In genomic region chr6:35463450-35464395, GRCm38 (mm10) we compare ENCODE assay signal across 23 mouse cellular contexts.
DNase-seq lines count a peak whose midpoint lies in the region; ATAC-seq and TF ChIP-seq lines count a peak whose summit lies in the region.
"Had no signal": no experiment of that assay in that cellular context is flagged by ENCODE, and none has a peak within 500 bp of the region (broad histone marks: within the 10 kb centered on the region; RNA-seq: fewer than 3 reads in every experiment).

No protein-coding gene starts in this region.

- H3K4me3 ChIP-seq in forebrain, postnatal 0 days (ENCODE audit: low read depth, low read length), result no peak overlapping the region
- no peak overlapping the region for H3K4me3 ChIP-seq in forebrain, embryonic 12.5 days (replicated peaks)
- no peak overlapping the region for H3K4me3 ChIP-seq in midbrain, embryonic 13.5 days (replicated peaks)
- H3K4me3 ChIP-seq in midbrain, embryonic 16.5 days (ENCODE audit: low read depth, low read length), result no peak overlapping the region
- H3K4me3 ChIP-seq in embryonic facial prominence, embryonic 10.5 days, result no peak overlapping the region
- H3K4me3 ChIP-seq: embryonic facial prominence, embryonic 15.5 days; heart, embryonic 12.5 days; hindbrain, embryonic 12.5 days; myocyte; neural tube, embryonic 13.5 days had no signal

- H3K9me3 ChIP-seq in forebrain, postnatal 0 days (ENCODE audit: low read length), result no peaks in the 10 kb centered on the region
- no peaks in the 10 kb centered on the region for H3K9me3 ChIP-seq in forebrain, embryonic 12.5 days
- H3K9me3 ChIP-seq in midbrain, embryonic 13.5 days, result no peaks in the 10 kb centered on the region
- H3K9me3 ChIP-seq in midbrain, embryonic 16.5 days (replicated peaks; ENCODE audit: control insufficient read depth, low read length, poor library complexity, severe bottlenecking), result no peaks in the 10 kb centered on the region
- H3K9me3 ChIP-seq in embryonic facial prominence, embryonic 10.5 days, result peaks cover 4% of the 10 kb centered on the region; the same call in 1 of the 2 replicates
- H3K9me3 ChIP-seq: heart, embryonic 12.5 days; neural tube, embryonic 13.5 days had no signal

- H3K9ac ChIP-seq in forebrain, postnatal 0 days, result no peak overlapping the region
- H3K9ac ChIP-seq in forebrain, embryonic 12.5 days, result no peak overlapping the region
- H3K9ac ChIP-seq in midbrain, embryonic 13.5 days (replicated peaks), result no peak overlapping the region
- H3K9ac ChIP-seq in midbrain, embryonic 16.5 days (ENCODE audit: low read depth, low read length), result no peak overlapping the region
- H3K9ac ChIP-seq: embryonic facial prominence, embryonic 15.5 days; heart, embryonic 12.5 days; hindbrain, embryonic 12.5 days; neural tube, embryonic 13.5 days had no signal

- peak; percentile 71 for ATAC-seq in forebrain, postnatal 0 days
- ATAC-seq in forebrain, embryonic 12.5 days (ENCODE audit: low FRiP score), result no peak
- peak; percentile 58 for ATAC-seq in midbrain, embryonic 13.5 days
- no peak for ATAC-seq in midbrain, embryonic 16.5 days

- no peak overlapping the region for H3K4me2 ChIP-seq in forebrain, postnatal 0 days (ENCODE audit: low read depth)
- H3K4me2 ChIP-seq in forebrain, embryonic 12.5 days, result no peak overlapping the region
- no peak overlapping the region for H3K4me2 ChIP-seq in midbrain, embryonic 13.5 days (replicated peaks)
- H3K4me2 ChIP-seq in midbrain, embryonic 16.5 days (ENCODE audit: low read length), result no peak overlapping the region
- H3K4me2 ChIP-seq: embryonic facial prominence, embryonic 15.5 days; heart, embryonic 12.5 days; hindbrain, embryonic 12.5 days; neural tube, embryonic 13.5 days had no signal

- H3K27ac ChIP-seq in forebrain, postnatal 0 days (ENCODE audit: low read depth, low read length), result no peak overlapping the region
- H3K27ac ChIP-seq in forebrain, embryonic 12.5 days, result no peak overlapping the region
- no peak overlapping the region for H3K27ac ChIP-seq in midbrain, embryonic 13.5 days
- no peak overlapping the region for H3K27ac ChIP-seq in midbrain, embryonic 16.5 days (ENCODE audit: low read length)
- H3K27ac ChIP-seq in embryonic facial prominence, embryonic 10.5 days (replicated peaks), result no peak overlapping the region
- H3K27ac ChIP-seq: embryonic facial prominence, embryonic 15.5 days; hindbrain, embryonic 12.5 days; neural tube, embryonic 13.5 days; stomach, postnatal 0 days had no signal

- no peaks in the 10 kb centered on the region for H3K4me1 ChIP-seq in forebrain, postnatal 0 days (ENCODE audit: insufficient read depth)
- H3K4me1 ChIP-seq in forebrain, embryonic 12.5 days, result no peaks in the 10 kb centered on the region
- H3K4me1 ChIP-seq in midbrain, embryonic 13.5 days (replicated peaks), result no peaks in the 10 kb centered on the region; the same call in 1 of the 2 replicates
- H3K4me1 ChIP-seq in midbrain, embryonic 16.5 days (ENCODE audit: control insufficient read depth, insufficient read depth, low read length), result no peaks in the 10 kb centered on the region
- no peaks in the 10 kb centered on the region for H3K4me1 ChIP-seq in embryonic facial prominence, embryonic 10.5 days
- H3K4me1 ChIP-seq: embryonic facial prominence, embryonic 15.5 days; heart, embryonic 12.5 days; hindbrain, embryonic 12.5 days; neural tube, embryonic 13.5 days had no signal

- TF ChIP-seq CTCF in forebrain, postnatal 0 days (IDR thresholded peaks at IDR 0.05; ENCODE audit: low read depth), result no peak

- H3K27me3 ChIP-seq in forebrain, postnatal 0 days (ENCODE audit: insufficient read depth, low read length), result no peaks in the 10 kb centered on the region
- H3K27me3 ChIP-seq in forebrain, embryonic 12.5 days, result no peaks in the 10 kb centered on the region
- 0 out of 2 replicates have a peak, but pooled peaks cover 4% of the 10 kb centered on the region for H3K27me3 ChIP-seq in midbrain, embryonic 13.5 days
- no peaks in the 10 kb centered on the region for H3K27me3 ChIP-seq in midbrain, embryonic 16.5 days (ENCODE audit: control insufficient read depth, insufficient read depth, low read depth, low read length)
- no peaks in the 10 kb centered on the region for H3K27me3 ChIP-seq in embryonic facial prominence, embryonic 10.5 days (replicated peaks; ENCODE audit: low read depth, poor library complexity, severe bottlenecking)
- H3K27me3 ChIP-seq: CH12.LX; embryonic facial prominence, embryonic 15.5 days; heart, embryonic 12.5 days; hindbrain, embryonic 12.5 days; neural tube, embryonic 13.5 days had no signal

- DNase-seq in forebrain, postnatal 0 days, result peak; percentile 25
- peak; percentile 25 for DNase-seq in layer of hippocampus, adult 9-10 months (ENCODE audit: low spot score)
- DNase-seq in retina, postnatal 1 day, result peak; percentile 21
- DNase-seq in urinary bladder, adult 2 months (ENCODE audit: low spot score), result no peak
- no peak for DNase-seq in embryonic facial prominence, embryonic 10.5 days (ENCODE audit: low spot score)
- DNase-seq: adrenal gland, adult 2 months; cerebellum, adult 2 months; gastrocnemius, postnatal 14 days; heart, adult 11 months; heart, postnatal 10 days; kidney, adult 18-20 months; lung, postnatal 4 days had no signal

- H3K36me3 ChIP-seq in forebrain, postnatal 0 days (ENCODE audit: insufficient read depth), result no peaks in the 10 kb centered on the region
- H3K36me3 ChIP-seq in forebrain, embryonic 12.5 days (replicated peaks), result no peaks in the 10 kb centered on the region
- no peaks in the 10 kb centered on the region for H3K36me3 ChIP-seq in midbrain, embryonic 13.5 days
- H3K36me3 ChIP-seq in midbrain, embryonic 16.5 days (ENCODE audit: control insufficient read depth, insufficient read depth, low read length), result no peaks in the 10 kb centered on the region
- no peaks in the 10 kb centered on the region for H3K36me3 ChIP-seq in embryonic facial prominence, embryonic 10.5 days (replicated peaks)
- H3K36me3 ChIP-seq: embryonic facial prominence, embryonic 15.5 days; G1E; heart, embryonic 12.5 days; hindbrain, embryonic 12.5 days; neural tube, embryonic 13.5 days had no signal

- 69% methylated on average over 5 of the region's 5 CpGs for WGBS in forebrain, postnatal 0 days
- WGBS in forebrain, embryonic 12.5 days, result 78% methylated on average over 5 of the region's 5 CpGs
- WGBS in midbrain, embryonic 13.5 days, result 56% methylated on average over 5 of the region's 5 CpGs
- WGBS in midbrain, embryonic 16.5 days, result 64% methylated on average over 5 of the region's 5 CpGs
- 85% methylated on average over 5 of the region's 5 CpGs for WGBS in embryonic facial prominence, embryonic 10.5 days

Comparison
In these comparisons a context has a peak if more than half of its experiments do, and no peak if none do; other contexts are left out.
1. ATAC-seq: peak in forebrain, postnatal 0 days (single experiment) and midbrain, embryonic 13.5 days (single experiment); none in forebrain, embryonic 12.5 days (single experiment) and midbrain, embryonic 16.5 days (single experiment).
2. DNase-seq: peak in forebrain, postnatal 0 days (single experiment), layer of hippocampus, adult 9-10 months (single experiment) and retina, postnatal 1 day (single experiment); none in urinary bladder, adult 2 months (single experiment) and embryonic facial prominence, embryonic 10.5 days (single experiment).